Mouse (Mus musculus) forebrain, embryonic 16.5 days (tissue): ENCODE data around the gene Zfp174. TPM values are rescaled to one million over a fixed set of nuclear protein-coding genes. Genes with fewer than 3 reads are reported as not detected.
"Not testable (repeated sequence)": the region's sequence is repeated elsewhere in the genome, so short reads cannot be mapped to it uniquely, and the experiment has no call there.

Experiments
- ATAC-seq: fragments of 200-750 bp; cut with Nextera tagmentation; 2 replicates; pipeline ENCODE4 v1.8.0; 2017; ENCODE audit warnings: mild to moderate bottlenecking, moderate library complexity
- H3K27ac ChIP-seq: fragments of 300-500 bp; sonication (generic); 2 replicates; pipeline ENCODE4 v1.5.1; 2014; ENCODE audit warnings: low read length, control low read depth
- H3K27me3 ChIP-seq: fragments of 300-500 bp; sonication (generic); replicated peaks from 2 replicates; pipeline ENCODE4 v1.6.1; 2014; ENCODE audit warnings: low read length; ENCODE audit not compliant: control insufficient read depth, insufficient read depth
- H3K36me3 ChIP-seq: fragments of 300-500 bp; sonication (generic); 2 replicates; pipeline ENCODE4 v1.6.1; 2014; ENCODE audit not compliant: control insufficient read depth, insufficient read depth
- H3K4me1 ChIP-seq: fragments of 300-500 bp; sonication (generic); replicated peaks from 2 replicates; pipeline ENCODE4 v1.6.1; 2014; ENCODE audit warnings: low read length; ENCODE audit not compliant: control insufficient read depth, insufficient read depth
- H3K4me2 ChIP-seq: fragments of 300-500 bp; sonication (generic); 2 replicates; pipeline ENCODE4 v1.6.1; 2014; ENCODE audit warnings: mild to moderate bottlenecking, low read length, control low read depth
- H3K4me3 ChIP-seq: fragments of 300-500 bp; sonication (generic); replicated peaks from 2 replicates; pipeline ENCODE4 v1.5.1; 2014; ENCODE audit warnings: mild to moderate bottlenecking, low read length, control low read depth
- H3K9ac ChIP-seq: fragments of 300-500 bp; sonication (generic); replicated peaks from 2 replicates; pipeline ENCODE4 v1.6.1; 2014; ENCODE audit warnings: low read depth, low read length, control low read depth
- H3K9me3 ChIP-seq: fragments of 300-500 bp; sonication (generic); 2 replicates; pipeline ENCODE4 v1.6.1; 2016; ENCODE audit warnings: low read length; ENCODE audit not compliant: control insufficient read depth
- WGBS: fragments of 180-500 bp; shearing (Covaris S2); extraction: QIAGEN DNeasy Blood & Tissue Kit; methylation state at CpG from one replicate; pipeline ENCODE4 v1.1.7; 2014; 5-methylcytosine and 5-hydroxymethylcytosine counted together
- polyA plus RNA-seq: library from polyadenylated mRNA; unstranded; fragments of >200 nt; fragmentation: Nextera tagmentation; extraction: Ambion mirVana; gene quantifications from 2 replicates; pipeline ENCODE4 v1.2.1, GENCODE M21; 2015

Zfp174 gene
- 3.0 and 3.1 TPM in 2 replicates for polyA plus RNA-seq

- H3K9me3 ChIP-seq, result no peaks in the 10 kb centered on the region
- H3K4me3 ChIP-seq, result peak within 1 kb of the TSS; percentile 77
- no peaks in the 10 kb centered on the region for H3K36me3 ChIP-seq
- 4% methylated on average over 38 of the region's 38 CpGs for WGBS
- H3K27ac ChIP-seq, result no peak within 1 kb of the TSS
- H3K4me2 ChIP-seq, result peak within 1 kb of the TSS; percentile 79
- H3K27me3 ChIP-seq, result no peaks in the 10 kb centered on the region
- peak within 1 kb of the TSS; percentile 86 for H3K9ac ChIP-seq
- peaks cover 14% of the 10 kb centered on the region for H3K4me1 ChIP-seq
- ATAC-seq, result peak; percentile 100
Measured at GRCm38 (mm10) chr16:3846711-3847518, at the start of gene Zfp174. Zfp174 (plus strand) TSS chr16:3847268.

- H3K4me2 ChIP-seq, result no peak overlapping the region
- no peaks in the 10 kb centered on the region for H3K4me1 ChIP-seq
- no peaks in the 10 kb centered on the region for H3K9me3 ChIP-seq
- no peak overlapping the region for H3K9ac ChIP-seq
- ATAC-seq, result no peak
- no peaks in the 10 kb centered on the region for H3K36me3 ChIP-seq
- H3K4me3 ChIP-seq, result no peak overlapping the region
- no peaks in the 10 kb centered on the region for H3K27me3 ChIP-seq
- no peak overlapping the region for H3K27ac ChIP-seq
- 85% methylated on average over 3 of the region's 3 CpGs for WGBS
Measured at GRCm38 (mm10) chr16:3808176-3808575, 38.9 kb upstream of the Zfp174 start.

GRCm38 (mm10) chr16:3814667-3815066 is 32.4 kb upstream of the Zfp174 start:
- H3K9ac ChIP-seq, H3K27me3 ChIP-seq, H3K4me3 ChIP-seq, H3K4me2 ChIP-seq, ATAC-seq, H3K27ac ChIP-seq, H3K4me1 ChIP-seq, H3K9me3 ChIP-seq, H3K36me3 ChIP-seq: not testable (repeated sequence)
- 87% methylated on average over 6 of the region's 6 CpGs for WGBS

GRCm38 (mm10) chr16:3820202-3820601 is 26.9 kb upstream of the Zfp174 start:
- Histone ChIP-seq H3K4me1 (no peaks in the 10 kb centered on the region), H3K4me2 (no peak overlapping the region), H3K9ac (no peak overlapping the region), H3K9me3 (no peaks in the 10 kb centered on the region), H3K36me3 (no peaks in the 10 kb centered on the region), H3K27ac (no peak overlapping the region), H3K27me3 (no peaks in the 10 kb centered on the region), H3K4me3 (no peak overlapping the region)
- ATAC-seq, result no peak
- 91% methylated on average over 2 of the region's 2 CpGs for WGBS

GRCm38 (mm10) chr16:3828021-3828420 is 19.0 kb upstream of the Zfp174 start:
- no peak for ATAC-seq
- no peak overlapping the region for H3K4me3 ChIP-seq

GRCm38 (mm10) chr16:3829727-3830126 is 17.3 kb upstream of the Zfp174 start:
- no peaks in the 10 kb centered on the region for H3K4me1 ChIP-seq
- no peak overlapping the region for H3K9ac ChIP-seq
- H3K27me3 ChIP-seq, result no peaks in the 10 kb centered on the region
- no peaks in the 10 kb centered on the region for H3K36me3 ChIP-seq
- no peak overlapping the region for H3K4me3 ChIP-seq
- H3K9me3 ChIP-seq, result no peaks in the 10 kb centered on the region
- no peak overlapping the region for H3K4me2 ChIP-seq
- H3K27ac ChIP-seq, result no peak overlapping the region
- 89% methylated on average over 2 of the region's 2 CpGs for whole genome bisulfite sequencing
- no peak for ATAC-seq

More at GRCm38 (mm10) chr16:3828021-3828420, 19.0 kb upstream of the Zfp174 start:
- no peak overlapping the region for H3K27ac ChIP-seq
- H3K27me3 ChIP-seq, result no peaks in the 10 kb centered on the region
- no peaks in the 10 kb centered on the region for H3K9me3 ChIP-seq
- 59% methylated on average over 3 of the region's 3 CpGs for WGBS
- no peaks in the 10 kb centered on the region for H3K4me1 ChIP-seq
- H3K36me3 ChIP-seq, result no peaks in the 10 kb centered on the region
- H3K4me2 ChIP-seq, result no peak overlapping the region
- no peak overlapping the region for H3K9ac ChIP-seq

- ATAC-seq, result no peak
- Histone ChIP-seq H3K27me3 (no peaks in the 10 kb centered on the region), H3K4me2 (no peak within 1 kb of the TSS), H3K4me1 (no peaks in the 10 kb centered on the region), H3K9me3 (no peaks in the 10 kb centered on the region), H3K4me3 (no peak within 1 kb of the TSS), H3K36me3 (no peaks in the 10 kb centered on the region), H3K9ac (no peak within 1 kb of the TSS), H3K27ac (no peak within 1 kb of the TSS)
Measured at GRCm38 (mm10) chr16:3830588-3831109, 16.4 kb upstream of the Zfp174 start, which contains the start of gene Olfr15. Olfr15 (plus strand) TSS chr16:3830878.

GRCm38 (mm10) chr16:3835461-3835860 is 11.6 kb upstream of the Zfp174 start:
- Histone ChIP-seq H3K9me3 (no peaks in the 10 kb centered on the region), H3K4me1 (no peaks in the 10 kb centered on the region), H3K4me3 (no peak overlapping the region), H3K36me3 (no peaks in the 10 kb centered on the region), H3K27me3 (no peaks in the 10 kb centered on the region), H3K27ac (no peak overlapping the region), H3K4me2 (no peak overlapping the region), H3K9ac (no peak overlapping the region)
- 86% methylated on average over 2 of the region's 2 CpGs for WGBS
- no peak for ATAC-seq

- ATAC-seq, result no peak
- no peak overlapping the region for H3K9ac ChIP-seq
Measured at GRCm38 (mm10) chr16:3839157-3839885, 7.7 kb upstream of the Zfp174 start.

More at GRCm38 (mm10) chr16:3839157-3839885, 7.7 kb upstream of the Zfp174 start:
- WGBS, result 67% methylated on average over 17 of the region's 17 CpGs
- Histone ChIP-seq H3K4me1 (no peaks in the 10 kb centered on the region), H3K36me3 (no peaks in the 10 kb centered on the region), H3K4me2 (no peak overlapping the region), H3K4me3 (no peak overlapping the region), H3K27ac (no peak overlapping the region), H3K27me3 (no peaks in the 10 kb centered on the region), H3K9me3 (no peaks in the 10 kb centered on the region)
